Mouse (Mus musculus): ENCODE data around the gene Fmo9. TPM values are rescaled to one million over a fixed set of nuclear protein-coding genes. Genes with fewer than 3 reads are reported as not detected.

The Fmo9 gene
- not detected in 2 replicates for polyA plus RNA-seq (2014; fragmentation: Nextera tagmentation; extraction: Ambion mirVana)

DNA sequence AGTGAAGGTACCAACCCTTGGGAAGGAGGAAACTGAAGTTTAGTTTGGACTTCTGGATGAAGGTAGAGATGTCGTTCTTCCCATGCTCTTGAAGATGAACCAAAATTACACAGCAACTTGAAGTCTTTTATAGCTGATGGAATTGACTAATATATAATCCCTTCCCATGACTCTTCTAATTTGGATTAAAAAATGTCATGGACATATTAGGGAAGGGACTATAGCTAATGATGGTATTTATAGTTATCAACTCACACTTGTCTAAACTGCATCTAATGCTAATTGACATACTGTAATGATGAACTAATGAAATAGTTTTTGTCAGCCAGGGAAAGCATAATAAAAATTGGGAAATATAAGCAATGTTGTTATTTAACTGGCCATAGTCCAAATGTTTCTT is at the start of gene Fmo9:
Gene Fmo9, minus strand, starts transcription at position 101 of the 400 bp plus-strand sequence.
- WGBS = 90% methylated on average over 1 of the region's 1 CpGs
- no peaks in the 10 kb centered on the region for H3K27me3 ChIP-seq (ENCODE audit: control insufficient read depth, insufficient read depth, low read length)
- no peaks in the 10 kb centered on the region for H3K36me3 ChIP-seq (ENCODE audit: control insufficient read depth, insufficient read depth, low read length)
- H3K4me1 ChIP-seq (replicated peaks; ENCODE audit: control insufficient read depth, insufficient read depth, low read length) = no peaks in the 10 kb centered on the region
- H3K27ac ChIP-seq (ENCODE audit: low read depth, low read length) = no peak within 1 kb of the TSS
- no peak for DNase-seq (ENCODE audit: low spot score)
- H3K4me3 ChIP-seq (ENCODE audit: low read depth, low read length) = no peak within 1 kb of the TSS
- no peak within 1 kb of the TSS for H3K9ac ChIP-seq (ENCODE audit: low read length)
- no peak for ATAC-seq (replicated peaks; ENCODE audit: low FRiP score)
- H3K4me2 ChIP-seq (ENCODE audit: low read depth, low read length, severe bottlenecking) = no peak within 1 kb of the TSS
- no peaks in the 10 kb centered on the region for H3K9me3 ChIP-seq (ENCODE audit: control insufficient read depth, low read length)

DNA sequence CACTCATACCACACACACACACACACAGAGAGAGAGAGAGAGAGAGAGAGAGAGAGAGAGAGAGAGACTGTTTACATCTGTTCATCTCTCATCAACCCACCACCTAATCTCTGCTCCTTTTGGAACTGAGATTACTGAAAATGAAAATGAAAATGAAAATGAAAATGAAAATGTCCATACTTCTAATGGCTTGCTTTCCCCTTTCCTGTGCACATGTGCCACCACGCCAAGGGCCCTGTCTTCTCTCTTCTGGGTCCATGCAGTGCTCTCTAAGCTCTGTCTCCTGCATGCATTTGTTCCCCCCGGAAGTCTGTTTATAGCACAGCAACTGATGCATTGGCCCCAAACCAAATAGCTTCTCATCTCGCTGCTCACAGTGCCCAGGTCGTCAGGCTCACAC is 49.2 kb upstream of the Fmo9 start:
- H3K9ac ChIP-seq (ENCODE audit: low read length) = no peak overlapping the region
- no peak for ATAC-seq (replicated peaks; ENCODE audit: low FRiP score)
- no peaks in the 10 kb centered on the region for H3K9me3 ChIP-seq (ENCODE audit: control insufficient read depth, low read length)
- H3K4me1 ChIP-seq (replicated peaks; ENCODE audit: control insufficient read depth, insufficient read depth, low read length) = no peaks in the 10 kb centered on the region
- 85% methylated on average over 4 of the region's 4 CpGs for WGBS
- H3K4me2 ChIP-seq (ENCODE audit: low read depth, low read length, severe bottlenecking) = no peak overlapping the region
- no peak overlapping the region for H3K4me3 ChIP-seq (ENCODE audit: low read depth, low read length)
- no peak overlapping the region for H3K27ac ChIP-seq (ENCODE audit: low read depth, low read length)
- no peaks in the 10 kb centered on the region for H3K36me3 ChIP-seq (ENCODE audit: control insufficient read depth, insufficient read depth, low read length)
- no peaks in the 10 kb centered on the region for H3K27me3 ChIP-seq (ENCODE audit: control insufficient read depth, insufficient read depth, low read length)
- no peak for DNase-seq (ENCODE audit: low spot score)

DNA sequence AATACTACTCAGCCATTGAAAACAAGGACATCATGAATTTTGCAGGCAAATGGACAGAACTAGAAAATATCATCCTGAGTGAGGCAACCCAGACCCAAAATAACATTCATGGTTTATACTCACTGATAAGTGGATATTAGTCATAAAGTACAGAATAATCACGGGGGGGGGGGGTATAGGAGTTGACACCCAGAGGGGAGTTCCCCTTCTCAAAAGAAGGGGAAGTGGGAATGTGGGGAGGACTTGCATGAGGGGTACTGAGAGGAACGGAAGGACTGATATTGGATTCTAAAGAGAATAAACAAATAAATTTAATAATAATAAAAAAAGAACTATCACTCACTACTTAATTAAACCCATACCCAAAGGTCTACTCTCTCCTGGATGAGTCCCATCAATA is 48.6 kb upstream of the Fmo9 start:
- Histone ChIP-seq H3K4me3 (ENCODE audit: low read depth, low read length) (no peak overlapping the region), H3K9ac (ENCODE audit: low read length) (no peak overlapping the region), H3K4me1 (replicated peaks; ENCODE audit: control insufficient read depth, insufficient read depth, low read length) (no peaks in the 10 kb centered on the region), H3K9me3 (ENCODE audit: control insufficient read depth, low read length) (no peaks in the 10 kb centered on the region), H3K4me2 (ENCODE audit: low read depth, low read length, severe bottlenecking) (no peak overlapping the region), H3K27me3 (ENCODE audit: control insufficient read depth, insufficient read depth, low read length) (no peaks in the 10 kb centered on the region), H3K27ac (ENCODE audit: low read depth, low read length) (no peak overlapping the region), H3K36me3 (ENCODE audit: control insufficient read depth, insufficient read depth, low read length) (no peaks in the 10 kb centered on the region)
- ATAC-seq (replicated peaks; ENCODE audit: low FRiP score) = no peak
- 80% methylated on average over 2 of the region's 2 CpGs for WGBS
- no peak for DNase-seq (ENCODE audit: low spot score)

DNA sequence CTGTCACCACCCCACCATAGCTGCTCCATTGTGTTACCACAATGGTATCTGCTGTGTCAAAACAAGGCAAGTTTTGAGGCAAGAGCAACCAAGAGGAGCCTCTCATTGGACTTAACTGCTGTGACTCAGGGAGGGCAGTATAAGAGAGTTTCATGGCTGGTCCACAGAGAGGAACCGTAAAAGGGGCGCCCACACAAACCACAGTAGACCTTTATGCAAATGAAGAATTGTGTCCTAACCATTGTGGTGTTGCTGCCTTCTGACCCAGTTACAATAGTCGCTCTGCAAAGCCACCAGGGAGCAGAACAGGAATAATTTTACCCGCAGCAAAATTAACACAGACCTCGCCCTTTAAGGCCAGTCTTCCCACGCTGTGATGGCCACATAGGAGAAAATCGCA is 29.2 kb upstream of the Fmo9 start:
- Histone ChIP-seq H3K9ac (ENCODE audit: low read length) (no peak overlapping the region), H3K36me3 (ENCODE audit: control insufficient read depth, insufficient read depth, low read length) (no peaks in the 10 kb centered on the region), H3K4me1 (replicated peaks; ENCODE audit: control insufficient read depth, insufficient read depth, low read length) (no peaks in the 10 kb centered on the region), H3K4me2 (ENCODE audit: low read depth, low read length, severe bottlenecking) (no peak overlapping the region), H3K27me3 (ENCODE audit: control insufficient read depth, insufficient read depth, low read length) (no peaks in the 10 kb centered on the region), H3K27ac (ENCODE audit: low read depth, low read length) (no peak overlapping the region), H3K4me3 (ENCODE audit: low read depth, low read length) (no peak overlapping the region), H3K9me3 (ENCODE audit: control insufficient read depth, low read length) (no peaks in the 10 kb centered on the region)
- ATAC-seq (replicated peaks; ENCODE audit: low FRiP score) (no peak), DNase-seq (ENCODE audit: low spot score) (no peak)
- 90% methylated on average over 7 of the region's 7 CpGs for WGBS

DNA sequence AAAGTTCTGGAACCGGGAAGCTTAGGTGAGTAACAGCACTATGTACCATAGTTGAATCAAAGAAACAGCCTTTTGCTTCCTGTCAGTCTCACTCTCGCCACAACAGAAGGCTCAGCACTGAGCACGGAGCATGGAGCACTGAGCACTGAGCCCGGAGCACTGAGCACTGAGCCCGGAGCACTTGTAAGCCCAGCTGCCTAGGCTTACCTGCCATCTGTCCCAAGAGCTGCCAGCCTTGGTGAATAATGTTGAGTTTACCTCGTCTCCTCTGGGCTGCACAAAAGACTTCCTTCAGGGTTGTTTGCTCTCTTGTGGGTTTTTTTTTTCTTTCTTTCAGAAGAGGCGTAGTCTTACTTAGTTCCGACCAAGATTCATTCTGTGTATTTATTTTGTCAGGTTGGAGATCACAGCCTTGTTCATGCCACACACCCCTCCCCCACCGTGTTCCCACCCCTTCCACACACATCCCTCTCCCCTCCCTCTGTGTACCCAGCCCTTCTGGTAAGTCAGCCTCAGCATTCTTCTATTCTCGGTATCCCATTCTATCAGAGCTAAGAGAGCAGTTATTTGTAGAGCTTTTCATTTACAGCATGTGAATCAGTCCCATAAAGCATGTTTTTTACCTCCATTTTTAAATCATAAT is 20.7 kb upstream of the Fmo9 start:
- Histone ChIP-seq H3K27me3 (ENCODE audit: control insufficient read depth, insufficient read depth, low read length) (no peaks in the 10 kb centered on the region), H3K27ac (ENCODE audit: low read depth, low read length) (no peak overlapping the region), H3K4me1 (replicated peaks; ENCODE audit: control insufficient read depth, insufficient read depth, low read length) (no peaks in the 10 kb centered on the region), H3K9me3 (ENCODE audit: control insufficient read depth, low read length) (no peaks in the 10 kb centered on the region), H3K9ac (ENCODE audit: low read length) (no peak overlapping the region), H3K4me2 (ENCODE audit: low read depth, low read length, severe bottlenecking) (no peak overlapping the region), H3K36me3 (ENCODE audit: control insufficient read depth, insufficient read depth, low read length) (no peaks in the 10 kb centered on the region), H3K4me3 (ENCODE audit: low read depth, low read length) (no peak overlapping the region)
- 75% methylated on average over 10 of the region's 10 CpGs for WGBS
- ATAC-seq (replicated peaks; ENCODE audit: low FRiP score) (no peak), DNase-seq (ENCODE audit: low spot score) (no peak)

DNA sequence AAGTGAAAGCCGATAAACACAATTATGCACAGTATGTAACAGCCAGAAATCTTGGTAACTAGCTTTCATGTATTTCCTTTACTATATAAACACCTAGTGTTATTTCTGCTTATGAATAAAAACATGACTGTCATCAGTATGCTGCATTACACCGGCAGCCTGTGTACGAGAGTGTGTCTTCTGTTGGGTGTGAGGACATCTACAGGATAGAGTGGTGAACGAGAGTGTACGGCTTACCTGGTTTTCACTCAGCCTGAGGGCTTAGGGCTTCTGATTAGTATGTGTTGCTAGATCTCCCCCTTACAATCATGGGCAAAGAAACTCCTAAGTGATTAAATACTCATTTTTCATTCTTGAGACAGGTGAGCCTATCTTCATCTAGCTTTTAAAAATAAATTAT is 12.4 kb downstream of the Fmo9 start:
- no peak overlapping the region for H3K4me2 ChIP-seq (ENCODE audit: low read depth, low read length, severe bottlenecking)
- no peak overlapping the region for H3K4me3 ChIP-seq (ENCODE audit: low read depth, low read length)
- no peaks in the 10 kb centered on the region for H3K4me1 ChIP-seq (replicated peaks; ENCODE audit: control insufficient read depth, insufficient read depth, low read length)
- no peaks in the 10 kb centered on the region for H3K27me3 ChIP-seq (ENCODE audit: control insufficient read depth, insufficient read depth, low read length)
- H3K27ac ChIP-seq (ENCODE audit: low read depth, low read length) = no peak overlapping the region
- no peak overlapping the region for H3K9ac ChIP-seq (ENCODE audit: low read length)
- DNase-seq (ENCODE audit: low spot score) (no peak), ATAC-seq (replicated peaks; ENCODE audit: low FRiP score) (no peak)
- H3K36me3 ChIP-seq (ENCODE audit: control insufficient read depth, insufficient read depth, low read length) = no peaks in the 10 kb centered on the region
- WGBS = 91% methylated on average over 5 of the region's 5 CpGs
- H3K9me3 ChIP-seq (ENCODE audit: control insufficient read depth, low read length) = no peaks in the 10 kb centered on the region

DNA sequence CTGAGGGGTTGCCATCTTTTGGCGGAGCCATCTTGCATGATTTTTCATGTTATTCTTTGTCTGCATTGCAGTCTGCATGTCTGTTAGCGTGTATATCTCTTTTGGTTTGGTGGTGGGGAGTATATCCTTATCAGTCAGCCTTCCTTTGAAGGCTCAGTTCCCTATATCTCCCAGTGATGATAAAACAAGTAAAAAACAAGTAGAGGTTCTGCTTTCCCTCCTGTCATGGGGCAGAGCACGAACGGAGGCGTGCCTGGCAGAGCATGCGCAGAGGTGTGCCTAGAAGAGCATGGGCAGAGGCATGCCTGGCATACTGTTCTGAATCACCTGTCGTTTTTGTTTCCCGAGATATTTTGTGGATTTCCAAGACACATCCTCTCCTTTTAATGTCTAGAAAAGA is 20.8 kb downstream of the Fmo9 start:
- Histone ChIP-seq H3K4me1 (replicated peaks; ENCODE audit: control insufficient read depth, insufficient read depth, low read length) (no peaks in the 10 kb centered on the region), H3K27me3 (ENCODE audit: control insufficient read depth, insufficient read depth, low read length) (no peaks in the 10 kb centered on the region), H3K27ac (ENCODE audit: low read depth, low read length) (no peak overlapping the region), H3K4me2 (ENCODE audit: low read depth, low read length, severe bottlenecking) (no peak overlapping the region), H3K9me3 (ENCODE audit: control insufficient read depth, low read length) (no peaks in the 10 kb centered on the region), H3K9ac (ENCODE audit: low read length) (no peak overlapping the region), H3K4me3 (ENCODE audit: low read depth, low read length) (no peak overlapping the region), H3K36me3 (ENCODE audit: control insufficient read depth, insufficient read depth, low read length) (no peaks in the 10 kb centered on the region)
- ATAC-seq (replicated peaks; ENCODE audit: low FRiP score) (no peak), DNase-seq (ENCODE audit: low spot score) (no peak)
- WGBS = 94% methylated on average over 8 of the region's 8 CpGs

DNA sequence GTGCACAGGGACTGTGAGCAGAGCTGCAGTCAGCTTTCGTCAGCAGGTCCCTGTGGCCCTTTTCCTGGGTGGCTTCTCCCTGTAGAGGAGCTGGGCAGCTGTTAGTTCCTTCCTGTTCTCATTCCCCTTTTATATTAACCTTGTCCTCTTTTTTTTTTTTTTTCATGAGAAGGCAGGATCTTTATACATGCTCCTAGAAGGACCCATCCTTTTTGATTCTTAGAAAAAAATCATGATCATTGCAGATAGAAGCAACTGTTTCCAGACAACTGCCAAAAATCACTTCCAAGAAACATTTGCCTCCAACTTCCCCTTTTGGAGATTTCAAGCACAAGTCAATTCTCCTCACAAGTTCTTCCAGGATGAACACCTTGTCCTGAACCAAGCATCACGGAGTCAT is 34.1 kb downstream of the Fmo9 start, which contains the start of gene Gm4847:
Gene Gm4847, minus strand, starts transcription at position 101 of the 400 bp plus-strand sequence.
- Histone ChIP-seq H3K27me3 (ENCODE audit: control insufficient read depth, insufficient read depth, low read length) (no peaks in the 10 kb centered on the region), H3K9me3 (ENCODE audit: control insufficient read depth, low read length) (no peaks in the 10 kb centered on the region), H3K27ac (ENCODE audit: low read depth, low read length) (no peak within 1 kb of the TSS), H3K4me2 (ENCODE audit: low read depth, low read length, severe bottlenecking) (no peak within 1 kb of the TSS), H3K4me3 (ENCODE audit: low read depth, low read length) (no peak within 1 kb of the TSS), H3K4me1 (replicated peaks; ENCODE audit: control insufficient read depth, insufficient read depth, low read length) (no peaks in the 10 kb centered on the region), H3K9ac (ENCODE audit: low read length) (no peak within 1 kb of the TSS), H3K36me3 (ENCODE audit: control insufficient read depth, insufficient read depth, low read length) (no peaks in the 10 kb centered on the region)
- no peak for DNase-seq (ENCODE audit: low spot score)
- ATAC-seq (replicated peaks; ENCODE audit: low FRiP score) = no peak
- 92% methylated on average over 2 of the region's 2 CpGs for WGBS
